Mouse (Mus musculus): Measurements from ENCODE around the gene Rnf157.

DNA sequence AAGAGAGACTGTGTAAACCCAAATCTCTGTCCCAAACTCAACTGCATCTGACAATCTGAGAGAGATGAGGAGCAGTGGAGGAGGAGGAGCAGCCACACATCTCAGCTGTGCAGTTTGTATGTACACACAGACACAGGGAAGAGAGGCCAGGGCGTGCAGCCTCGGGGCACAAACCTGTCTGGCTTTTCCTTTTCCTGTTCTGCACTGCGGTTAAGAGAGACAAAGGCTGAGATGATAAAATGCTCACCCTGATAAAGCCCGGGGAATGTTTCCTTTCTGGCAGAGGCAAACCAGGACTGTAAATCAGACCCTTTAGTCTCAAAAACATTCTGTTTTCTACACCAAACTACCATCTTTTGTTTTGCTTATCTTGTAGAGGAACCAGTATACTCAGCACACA, 12.3 kb downstream of the Rnf157 start:
- no peak for TF ChIP-seq POLR2A (IDR thresholded peaks at IDR 0.05; ENCODE audit: control insufficient read depth, low read depth, low read length)
- no peak for TF ChIP-seq CTCF (IDR thresholded peaks at IDR 0.05; ENCODE audit: control insufficient read depth, insufficient read depth, insufficient replicate concordance, low read depth, low read length)
